Mouse (Mus musculus) retina, embryonic 14.5 days (tissue): ENCODE measurements around the gene Flnc.
"Not testable (repeated sequence)": the region's sequence is repeated elsewhere in the genome, so short reads cannot be mapped to it uniquely, and the experiment has no call there.

Experiments
- DNase-seq: peaks from one replicate; pipeline ENCODE4 v3.0.0-alpha.2; 2015; ENCODE audit warnings: low spot score

Flnc gene

GRCm38 (mm10) chr6:29433038-29433803 is at the start of gene Flnc:
Gene Flnc, plus strand, starts transcription at chr6:29433256.
- peak; percentile 42 for DNase-seq

GRCm38 (mm10) chr6:29388052-29388518 is 45.0 kb upstream of the Flnc start, which contains the start of gene Opn1sw:
Gene Opn1sw, minus strand, starts transcription at chr6:29388468.
- DNase-seq = no peak

GRCm38 (mm10) chr6:29388606-29389080 is 44.4 kb upstream of the Flnc start:
- no peak for DNase-seq

GRCm38 (mm10) chr6:29389425-29389824 is 43.6 kb upstream of the Flnc start:
- no peak for DNase-seq

GRCm38 (mm10) chr6:29390500-29390899 is 42.6 kb upstream of the Flnc start:
- not testable (repeated sequence) for DNase-seq

GRCm38 (mm10) chr6:29391241-29391640 is 41.8 kb upstream of the Flnc start:
- not testable (repeated sequence) for DNase-seq

- no peak for DNase-seq
These were observed 41.3 kb upstream of the Flnc start for GRCm38 (mm10) chr6:29391802-29392201.

- DNase-seq = no peak
These were observed 38.8 kb upstream of the Flnc start for GRCm38 (mm10) chr6:29394286-29394685.

- peak; percentile 77 for DNase-seq
These were observed 36.9 kb upstream of the Flnc start, which contains the start of gene Ccdc136 for GRCm38 (mm10) chr6:29395910-29396713. Gene Ccdc136, plus strand, starts transcription at chr6:29396309.

GRCm38 (mm10) chr6:29396714-29397540 is 36.1 kb upstream of the Flnc start:
- no peak for DNase-seq

GRCm38 (mm10) chr6:29397575-29397974 is 35.5 kb upstream of the Flnc start:
- peak; percentile 58 for DNase-seq

GRCm38 (mm10) chr6:29399851-29400250 is 33.2 kb upstream of the Flnc start:
- DNase-seq = no peak

GRCm38 (mm10) chr6:29402693-29403342 is 30.2 kb upstream of the Flnc start:
- peak; percentile 51 for DNase-seq

- no peak for DNase-seq
These were observed 26.6 kb upstream of the Flnc start for GRCm38 (mm10) chr6:29406412-29406811.

- no peak for DNase-seq
These were observed 17.6 kb upstream of the Flnc start for GRCm38 (mm10) chr6:29415446-29415845.

GRCm38 (mm10) chr6:29420596-29420995 is 12.5 kb upstream of the Flnc start:
- DNase-seq = no peak

GRCm38 (mm10) chr6:29425118-29425517 is 7.9 kb upstream of the Flnc start:
- no peak for DNase-seq

GRCm38 (mm10) chr6:29426331-29426730 is 6.7 kb upstream of the Flnc start:
- no peak for DNase-seq

GRCm38 (mm10) chr6:29428171-29428570 is 4.9 kb upstream of the Flnc start:
- DNase-seq = no peak

GRCm38 (mm10) chr6:29430681-29431420 is 2.2 kb upstream of the Flnc start:
- peak; percentile 26 for DNase-seq

- no peak for DNase-seq
These were observed 1.6 kb upstream of the Flnc start for GRCm38 (mm10) chr6:29431473-29431872.
